Mouse (Mus musculus): ENCODE data around the gene Ccdc8.
"Not testable (repeated sequence)": the region's sequence is repeated elsewhere in the genome, so short reads cannot be mapped to it uniquely, and the experiment has no call there.

Gene Ccdc8

DNA sequence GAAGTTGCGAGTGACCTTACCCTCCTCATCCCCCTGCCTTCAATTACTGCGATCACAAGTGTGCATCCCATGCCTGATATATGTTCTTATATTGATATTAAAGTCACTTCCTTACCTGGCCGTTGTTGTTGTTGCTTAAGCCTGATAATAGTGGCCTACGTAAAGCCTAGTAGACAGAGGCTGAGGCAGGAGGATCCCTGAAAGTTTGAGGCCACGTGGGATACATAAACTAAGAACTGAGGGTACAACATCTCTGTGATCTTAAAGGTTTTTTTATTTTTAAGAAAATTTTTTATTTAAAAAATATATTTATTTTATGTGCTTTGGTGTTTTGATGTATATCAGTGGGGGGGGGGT, at the start of gene Ccdc8:
Ccdc8 (plus strand) TSS at position 258 of the 357 bp plus-strand sequence.
- no peak for DNase-seq (ENCODE audit: low spot score)

DNA sequence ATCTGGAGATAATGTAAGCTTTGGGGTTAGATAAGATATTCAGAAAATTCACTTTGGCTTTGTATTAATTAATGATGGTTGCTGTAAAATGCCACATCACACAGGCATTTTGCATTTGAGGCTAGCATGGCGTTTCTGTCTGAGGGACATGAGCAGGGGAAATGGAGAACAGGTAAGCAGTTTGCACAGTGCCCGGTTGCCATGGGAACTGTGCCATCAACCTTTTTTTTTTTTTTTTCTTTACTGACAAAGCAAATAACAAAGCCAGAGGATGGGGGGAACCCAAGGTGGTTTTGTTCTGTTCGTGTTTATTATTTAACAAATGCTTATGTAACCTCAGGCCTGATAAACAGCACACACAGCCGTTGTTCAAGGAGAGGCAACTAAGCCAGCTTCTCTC, 49.6 kb upstream of the Ccdc8 start:
- no peak for DNase-seq (ENCODE audit: low spot score)

DNA sequence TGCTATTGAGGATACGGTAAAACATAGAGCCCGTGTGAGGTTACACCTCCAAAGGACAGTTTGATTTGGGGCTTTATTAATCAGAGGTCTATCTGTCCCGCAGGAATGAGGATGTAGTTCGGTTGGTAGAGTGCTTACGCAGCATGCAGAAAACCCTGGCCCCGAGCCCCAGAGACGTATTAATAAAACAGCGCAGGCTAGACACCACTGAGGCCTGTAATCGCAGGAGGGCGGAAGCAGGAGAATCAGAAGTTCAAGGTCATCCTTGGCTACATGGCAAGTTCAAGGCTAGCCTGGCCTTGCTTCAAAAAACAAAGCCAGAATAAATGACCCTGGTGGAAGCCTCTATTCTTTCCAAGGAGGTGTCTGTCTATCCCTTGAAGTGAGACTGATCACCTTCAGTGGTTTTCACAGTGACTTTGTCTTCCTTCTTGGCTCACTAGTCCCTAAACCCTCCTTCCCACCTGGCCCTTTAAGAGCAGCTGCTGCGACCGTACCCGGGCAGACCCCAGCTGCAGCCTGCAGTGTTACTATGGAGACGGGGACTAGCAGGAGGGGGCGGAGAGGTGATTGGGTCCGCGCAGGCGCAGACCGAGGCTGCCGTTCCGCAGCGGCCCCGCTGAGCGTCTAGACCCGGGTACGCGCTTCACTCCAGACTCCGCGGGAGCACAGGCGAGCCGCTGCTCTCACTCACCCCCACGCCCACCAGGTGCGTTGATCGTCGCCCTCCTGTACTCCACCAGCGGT, 48.3 kb upstream of the Ccdc8 start, which contains the start of gene Pnmal2:
Pnmal2 (plus strand) TSS at position 622 of the 747 bp plus-strand sequence.
- DNase-seq (ENCODE audit: low spot score): peak; percentile 93

DNA sequence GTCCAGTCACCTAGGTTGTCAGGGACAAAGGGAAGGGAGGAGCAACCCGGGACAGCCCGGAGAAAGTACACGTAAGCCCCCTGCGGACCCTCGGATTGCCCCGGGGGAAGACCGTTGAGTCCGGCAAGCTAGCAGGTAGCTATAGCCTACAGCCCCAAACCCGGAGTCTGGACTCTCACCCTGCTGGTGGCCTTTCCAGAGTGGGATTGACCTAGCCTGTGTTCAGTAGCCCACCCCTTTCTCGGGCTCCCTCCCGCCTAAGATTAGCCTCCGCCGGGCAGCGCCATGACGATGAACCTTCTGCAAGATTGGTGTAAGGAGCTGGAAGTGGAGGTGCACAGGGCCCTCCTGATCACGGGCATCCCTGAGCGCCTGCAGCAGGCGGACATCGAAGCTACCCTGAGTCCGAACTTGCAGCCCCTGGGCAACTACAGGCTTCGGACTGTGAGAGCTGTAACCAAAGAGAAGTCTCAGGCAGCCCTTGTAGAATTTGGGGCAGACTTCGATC, 47.6 kb upstream of the Ccdc8 start:
- DNase-seq (ENCODE audit: low spot score): no peak

DNA sequence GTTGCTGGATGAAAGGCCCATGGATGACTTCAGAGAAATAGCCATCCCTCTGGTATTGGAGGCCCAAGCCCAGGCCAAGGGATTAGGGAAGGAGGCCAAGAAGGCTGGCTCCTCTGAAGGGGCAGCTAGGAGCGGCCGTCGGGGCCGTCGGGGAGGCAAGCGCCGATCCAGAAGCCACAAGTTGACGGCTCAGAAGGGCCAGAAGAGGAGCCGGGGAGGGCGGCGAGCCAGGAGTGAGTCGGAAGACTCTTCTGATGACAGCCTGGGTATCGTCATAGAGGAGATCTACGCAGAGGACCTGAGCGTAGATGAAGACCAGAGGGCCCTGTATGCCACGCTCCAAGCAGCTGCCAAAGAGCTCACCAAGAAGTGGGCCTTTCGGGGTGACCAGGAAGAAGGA, 47.1 kb upstream of the Ccdc8 start:
- DNase-seq (ENCODE audit: low spot score): no peak

DNA sequence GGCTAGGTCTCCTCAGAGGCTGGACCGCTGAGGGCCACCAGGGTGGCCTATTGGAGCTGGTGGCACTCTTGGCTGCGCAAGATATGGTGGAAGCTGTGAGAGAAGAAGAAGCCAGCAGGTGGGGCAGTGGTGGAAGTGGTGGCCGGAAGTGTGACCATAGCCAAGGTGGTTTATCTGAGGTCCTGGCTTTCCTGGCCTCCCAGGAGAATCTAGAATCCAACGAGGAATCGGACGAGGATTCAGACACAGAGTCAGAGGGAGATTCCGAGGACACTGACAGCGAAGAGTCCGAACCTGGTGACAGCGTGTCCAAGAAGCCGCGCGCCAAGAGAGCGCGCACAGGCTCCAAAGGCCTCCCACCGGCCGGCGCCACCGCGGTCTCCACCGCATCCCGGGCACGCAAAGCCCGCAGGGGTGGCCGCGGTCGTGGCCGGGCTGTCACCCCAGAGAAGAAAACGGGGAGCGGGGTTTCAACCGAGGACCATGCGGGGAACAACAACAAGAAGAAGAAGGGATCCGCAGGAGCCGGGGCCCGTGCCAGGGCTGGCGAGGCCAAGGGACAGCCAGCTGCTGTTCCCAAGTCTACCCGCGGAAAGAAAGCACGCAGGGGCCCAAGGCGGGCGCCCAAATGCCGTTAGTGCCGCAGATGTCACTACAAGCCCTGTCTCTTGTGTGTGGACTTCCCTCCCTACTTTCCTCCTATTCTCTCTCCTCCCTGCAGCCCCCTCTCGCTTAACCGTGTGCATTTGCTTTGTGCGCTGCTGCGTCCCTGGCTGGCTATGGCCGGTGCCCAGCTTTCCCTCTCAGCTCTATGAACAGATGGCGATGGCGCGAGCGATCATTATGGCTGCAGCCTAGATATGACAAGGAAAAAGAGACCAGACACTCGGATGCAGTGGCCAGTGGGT, 45.8 kb upstream of the Ccdc8 start:
- no peak for DNase-seq (ENCODE audit: low spot score)

DNA sequence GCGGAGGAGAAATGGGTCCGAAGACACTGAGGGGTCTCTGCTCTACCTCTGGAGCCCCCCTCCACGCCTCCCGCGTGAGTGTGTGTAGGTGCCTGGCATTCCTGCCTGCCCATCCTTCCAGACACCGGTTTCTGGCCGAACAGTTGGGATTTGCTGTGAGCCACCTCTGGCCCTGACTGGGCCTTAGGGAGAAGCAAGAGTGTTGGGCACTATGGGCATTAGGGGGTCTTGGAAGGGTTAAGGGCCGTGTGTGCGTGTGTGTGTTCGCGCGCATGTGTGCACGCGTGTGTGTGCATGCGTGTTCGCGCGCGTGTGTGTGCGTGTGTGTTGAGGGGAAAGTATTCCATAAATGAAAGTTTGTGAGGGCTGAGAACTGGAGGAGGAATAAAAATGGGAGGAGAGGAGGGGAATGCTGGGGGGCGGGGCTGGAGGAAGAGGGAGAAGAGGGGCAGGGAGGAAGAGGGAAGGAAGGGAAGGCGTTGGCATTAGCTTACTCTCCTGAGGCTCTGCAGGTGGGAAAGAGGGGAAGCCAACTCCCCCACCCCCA, 45.1 kb upstream of the Ccdc8 start:
- no peak for DNase-seq (ENCODE audit: low spot score)

DNA sequence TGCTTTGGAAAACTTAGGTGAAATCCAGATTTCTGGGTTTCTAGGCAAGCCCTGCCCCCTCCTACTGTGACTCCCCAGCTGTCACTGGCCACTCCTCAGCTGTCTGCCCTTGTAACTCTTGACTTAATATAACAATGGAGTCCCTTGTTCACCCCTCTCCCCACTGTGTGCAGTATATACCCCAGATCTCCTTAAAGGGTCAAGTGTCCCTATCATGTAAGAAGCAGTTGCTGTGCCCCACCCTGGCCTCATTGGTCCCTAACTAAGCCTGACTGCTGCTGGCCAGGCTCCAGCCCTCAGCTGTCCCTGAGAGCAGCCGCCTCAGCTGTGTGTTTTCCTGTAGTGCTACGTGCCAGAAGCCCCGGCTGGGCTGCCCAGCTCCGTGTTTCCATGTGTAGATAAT, 44.5 kb upstream of the Ccdc8 start:
- DNase-seq (ENCODE audit: low spot score): no peak

DNA sequence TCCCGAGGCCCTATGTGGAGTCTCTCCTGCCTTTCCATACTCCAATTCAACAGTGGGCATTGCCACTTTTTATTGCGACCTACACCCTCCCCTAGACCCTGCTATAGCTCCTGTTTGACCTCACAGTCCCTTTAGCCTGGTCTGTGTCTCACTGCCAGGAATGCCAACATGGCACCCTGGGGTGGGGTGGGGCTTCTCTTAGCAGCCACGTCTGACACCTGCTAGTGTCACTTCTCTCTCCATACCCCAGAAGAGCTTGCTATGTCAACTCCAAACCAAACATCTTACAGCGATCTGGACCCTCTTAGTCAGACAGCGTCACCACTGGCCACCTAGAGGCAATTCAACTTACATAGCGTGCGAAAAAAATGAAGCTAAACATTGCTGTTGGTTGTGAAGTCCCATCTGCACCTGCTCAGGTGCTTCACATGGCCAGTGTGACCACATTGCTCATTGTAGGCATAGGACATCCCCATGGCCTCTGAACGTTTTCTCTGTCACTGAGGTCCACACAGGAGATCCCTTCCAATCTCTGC, 43.5 kb upstream of the Ccdc8 start:
- DNase-seq (ENCODE audit: low spot score): no peak

DNA sequence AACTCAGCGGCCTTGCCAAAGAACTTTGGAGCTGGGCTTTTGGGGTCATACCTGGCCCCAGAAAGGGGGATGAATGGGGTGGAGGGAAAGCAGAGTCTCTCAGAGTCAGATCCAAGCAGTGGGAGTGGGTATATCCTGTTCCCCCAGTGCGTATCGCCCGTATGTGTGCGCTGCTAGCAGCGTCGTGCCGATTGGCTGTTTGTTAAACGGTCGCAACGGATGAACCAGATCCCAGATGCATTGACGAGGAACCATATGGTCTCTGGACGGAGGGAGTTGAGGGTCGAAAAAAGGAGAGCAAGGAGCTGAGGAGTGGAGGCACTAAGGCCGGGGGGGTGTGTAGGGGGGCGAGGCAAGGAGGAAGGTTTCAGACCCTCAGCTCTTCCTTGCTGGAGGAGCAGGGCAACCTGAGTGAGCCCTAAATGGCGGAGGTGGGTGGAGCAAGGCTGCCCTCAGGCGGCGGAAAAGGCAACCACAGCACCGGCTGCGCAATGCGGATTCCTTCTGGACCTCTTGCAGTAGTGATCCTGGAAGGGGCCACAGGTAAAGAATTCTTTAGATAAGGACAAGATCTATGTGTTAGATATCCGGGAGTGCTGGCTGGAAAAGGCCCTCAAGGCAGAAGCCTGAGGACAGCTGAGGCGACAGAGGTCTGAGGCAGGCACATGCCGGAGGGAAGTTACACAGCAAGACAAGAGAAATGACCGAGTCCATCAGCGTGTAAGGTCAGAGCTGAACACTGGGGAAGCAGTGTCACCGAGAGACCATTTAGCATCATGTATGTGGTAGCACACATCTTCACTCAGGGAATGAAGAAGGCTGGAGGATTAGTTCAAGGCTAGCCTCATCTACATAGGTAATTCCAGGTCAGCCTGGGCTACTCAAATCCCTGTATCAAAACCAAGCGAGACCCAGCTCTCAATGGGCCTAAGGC, 42.3 kb upstream of the Ccdc8 start:
- peak; percentile 88 for DNase-seq (ENCODE audit: low spot score)

DNA sequence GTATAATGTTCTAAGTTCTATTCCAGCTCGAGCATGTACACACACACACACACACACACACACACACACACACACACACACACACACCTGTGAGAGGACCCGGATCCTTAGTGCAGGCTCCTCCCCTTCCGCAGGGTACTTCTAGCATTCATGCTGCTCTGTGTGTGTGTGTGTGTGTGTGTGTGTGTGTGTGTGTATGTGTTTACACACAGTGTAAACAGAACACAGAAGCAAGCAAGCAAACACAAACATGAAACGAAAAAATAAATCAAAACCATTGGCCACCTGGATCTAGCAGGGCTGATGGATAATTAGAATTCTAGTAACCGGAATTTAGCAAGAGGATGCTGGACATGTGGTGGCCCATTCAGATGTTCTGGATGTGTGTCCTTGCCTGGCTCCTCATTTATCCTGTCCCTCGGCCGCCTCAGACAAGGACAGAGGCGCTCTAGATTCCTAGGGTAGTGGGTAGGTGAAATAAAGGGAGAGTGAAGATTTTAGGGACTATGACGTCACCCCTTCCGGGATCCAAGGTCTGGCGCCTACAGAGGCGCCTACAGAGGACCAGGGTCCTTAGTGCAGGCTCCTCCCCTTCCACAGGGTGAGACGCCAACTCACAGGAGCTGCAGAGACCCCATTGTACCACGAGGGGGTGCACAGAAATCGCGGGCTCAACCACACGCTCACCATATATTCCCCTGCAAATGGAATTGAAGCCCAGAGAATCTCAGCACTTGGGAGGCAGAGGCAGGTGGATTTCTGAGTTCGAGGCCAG, 41.5 kb upstream of the Ccdc8 start:
- peak; percentile 92 for DNase-seq (ENCODE audit: low spot score)

DNA sequence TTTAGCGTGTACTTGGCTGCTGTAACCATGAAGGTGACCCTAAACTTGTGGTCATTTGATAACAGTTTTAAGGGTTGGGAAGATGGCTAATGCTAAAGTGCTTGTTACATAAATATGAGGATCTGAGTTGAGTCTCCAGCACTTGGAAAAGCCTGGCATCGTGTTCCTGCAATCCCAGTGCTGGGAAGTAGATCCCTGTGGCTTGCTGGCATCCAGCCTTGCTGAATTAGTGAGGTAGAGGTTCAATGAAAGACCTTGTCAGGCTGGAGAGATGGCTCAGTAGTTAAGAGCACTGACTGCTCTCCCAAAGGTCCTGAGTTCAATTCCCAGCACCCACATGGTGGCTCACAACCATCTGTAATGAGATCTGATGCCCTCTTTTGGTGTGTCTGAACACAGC, 38.7 kb upstream of the Ccdc8 start:
- DNase-seq (ENCODE audit: low spot score): not testable (repeated sequence)

DNA sequence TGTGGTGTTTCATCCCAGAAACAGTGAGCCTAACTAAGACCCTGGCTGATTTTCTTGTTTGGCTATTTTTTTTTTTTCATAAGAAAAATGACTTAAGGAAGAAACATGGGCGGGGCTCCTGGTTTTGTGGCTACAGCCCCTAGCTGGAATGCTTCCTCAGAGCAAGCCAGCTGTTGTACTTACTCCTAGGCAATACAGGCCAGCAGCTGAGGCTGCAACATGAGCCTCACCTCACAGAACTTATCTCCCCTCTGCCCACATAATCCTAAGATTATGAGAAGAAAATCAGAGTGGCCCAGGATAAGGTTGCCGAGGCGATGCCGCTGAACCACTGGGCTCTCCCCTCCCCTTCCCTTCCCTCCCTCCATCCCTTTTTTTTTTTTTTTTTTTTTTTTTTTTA, 36.8 kb upstream of the Ccdc8 start:
- DNase-seq (ENCODE audit: low spot score): no peak

DNA sequence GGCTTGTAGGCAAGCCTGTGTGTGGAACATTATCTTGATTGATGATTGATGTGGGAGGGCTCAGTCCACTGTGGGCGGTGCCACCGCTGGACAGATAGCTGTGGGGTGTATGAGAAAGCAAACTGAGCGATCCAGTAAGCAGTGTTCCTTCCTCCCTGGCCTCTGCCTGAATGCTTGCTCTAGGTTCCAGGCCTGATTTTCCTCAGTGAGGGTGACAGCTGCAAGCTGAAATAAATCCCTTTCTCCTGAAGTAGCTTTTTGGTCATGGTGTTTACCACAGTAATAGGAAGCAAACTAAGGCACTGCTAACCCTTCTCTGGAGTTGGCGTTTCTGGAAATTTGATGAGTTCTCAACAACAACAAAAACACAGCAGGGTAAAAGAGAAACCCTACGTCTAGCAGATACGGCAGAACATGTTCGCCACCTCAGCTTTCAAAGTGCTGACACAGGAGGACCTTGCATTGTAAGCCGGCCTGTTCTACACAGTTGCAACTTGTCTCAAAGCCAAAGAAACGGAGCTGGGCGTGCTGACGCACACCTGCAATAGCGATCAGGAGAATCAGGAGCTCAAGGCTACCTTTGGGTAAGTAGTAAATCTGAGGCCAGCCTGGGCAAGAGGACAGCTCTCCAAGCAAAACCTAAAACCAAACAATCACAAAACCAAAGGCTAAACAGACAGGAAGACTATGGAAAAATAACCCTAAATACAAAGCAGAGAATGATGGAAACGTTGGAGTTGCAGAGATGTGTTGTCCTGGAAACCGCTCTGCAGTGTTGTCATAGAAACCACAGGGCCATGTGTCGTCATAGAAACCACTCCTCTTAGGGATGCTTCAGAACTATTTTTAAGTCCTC, 35.9 kb upstream of the Ccdc8 start:
- DNase-seq (ENCODE audit: low spot score): peak; percentile 62

DNA sequence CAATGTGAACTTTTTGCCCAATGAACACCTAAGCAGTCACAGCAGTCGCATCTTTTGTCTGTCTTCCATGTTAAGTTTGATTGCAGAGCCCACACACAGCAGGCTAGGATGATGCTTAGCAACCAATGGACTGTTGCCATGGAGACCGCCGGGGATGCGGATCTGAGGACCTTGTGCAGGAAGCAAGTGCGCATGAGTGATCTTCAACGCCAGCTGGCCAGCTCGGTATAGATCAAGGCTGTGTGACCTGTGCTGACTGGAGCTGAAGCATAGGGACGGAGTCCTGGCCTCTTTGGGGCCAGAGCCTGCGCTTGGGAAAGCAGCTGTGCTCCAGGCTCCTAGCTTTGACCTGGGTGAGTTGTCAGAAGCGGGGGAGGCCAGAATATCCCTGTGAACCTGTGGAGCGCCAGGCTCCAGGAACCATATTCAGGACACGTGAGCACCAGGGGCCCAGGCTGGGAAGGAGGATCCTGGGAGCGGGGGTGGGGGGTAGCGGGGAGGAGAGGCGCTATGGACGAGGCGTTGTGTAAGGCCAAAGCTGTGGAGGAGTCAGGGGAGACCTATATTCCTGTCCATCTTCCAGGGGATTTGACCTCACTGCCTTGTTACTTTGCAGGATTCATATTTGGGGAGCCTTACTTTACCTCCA, 32.8 kb upstream of the Ccdc8 start, which contains the start of gene Pnmal1:
Pnmal1 (plus strand) TSS at position 141 of the 649 bp plus-strand sequence.
- peak; percentile 95 for DNase-seq (ENCODE audit: low spot score)

DNA sequence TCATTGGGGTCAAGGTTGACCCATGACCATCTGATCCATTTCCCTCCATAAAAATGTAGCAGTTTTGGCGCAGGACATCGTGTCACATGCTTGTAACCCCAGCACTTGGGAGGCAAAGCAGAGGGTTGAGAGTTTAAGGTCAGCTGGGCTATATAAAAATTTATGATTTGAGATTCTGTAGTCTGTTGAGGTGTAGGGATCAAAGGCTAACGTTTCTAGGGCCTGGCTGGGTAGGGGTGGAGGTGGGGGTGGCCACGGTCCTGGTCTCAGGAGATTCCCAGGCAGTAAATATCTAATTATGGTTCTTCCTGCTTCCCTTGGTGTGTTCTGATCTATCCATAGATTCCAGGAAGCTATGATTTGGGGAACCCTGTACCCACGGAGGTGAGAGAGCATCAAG, 30.8 kb upstream of the Ccdc8 start:
- no peak for DNase-seq (ENCODE audit: low spot score)

DNA sequence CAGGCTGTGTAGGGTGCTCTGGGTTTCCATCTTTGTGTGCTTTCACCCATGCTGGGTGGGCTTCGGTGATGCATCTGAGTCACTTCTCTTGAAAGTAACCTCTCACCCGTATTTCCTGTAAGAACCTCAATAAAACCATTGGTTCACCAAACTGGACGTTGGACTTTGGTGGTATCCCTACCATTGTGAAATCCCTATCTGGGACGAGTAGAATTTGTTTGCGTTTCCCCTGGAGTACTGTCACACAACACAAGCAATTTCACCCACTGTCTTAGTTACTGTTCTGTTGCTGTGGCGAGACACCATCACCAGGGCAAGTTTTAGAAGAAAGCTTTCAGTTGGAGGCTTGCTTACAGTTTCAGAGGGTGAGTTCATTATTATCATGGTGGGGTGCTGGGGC, 24.1 kb upstream of the Ccdc8 start:
- no peak for DNase-seq (ENCODE audit: low spot score)

DNA sequence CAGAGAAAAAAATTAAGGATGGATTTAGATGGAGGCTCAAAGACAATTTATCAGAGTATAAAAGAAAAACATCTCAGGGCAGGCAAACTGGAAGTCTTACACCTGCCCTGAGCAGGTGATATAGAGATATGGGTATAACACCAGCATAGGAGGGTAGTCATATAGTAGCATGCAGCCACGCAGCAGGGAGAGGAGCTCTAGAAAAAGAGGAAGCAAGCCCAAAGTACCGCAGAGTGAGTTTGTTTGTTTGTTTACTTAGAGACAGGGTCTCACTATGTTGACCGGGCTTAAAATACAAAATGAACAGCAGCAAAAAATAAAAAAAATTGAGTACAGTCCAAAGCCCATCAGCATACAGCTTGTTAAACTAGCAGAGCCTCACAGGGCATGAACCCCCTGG, 21.3 kb upstream of the Ccdc8 start:
- no peak for DNase-seq (ENCODE audit: low spot score)

DNA sequence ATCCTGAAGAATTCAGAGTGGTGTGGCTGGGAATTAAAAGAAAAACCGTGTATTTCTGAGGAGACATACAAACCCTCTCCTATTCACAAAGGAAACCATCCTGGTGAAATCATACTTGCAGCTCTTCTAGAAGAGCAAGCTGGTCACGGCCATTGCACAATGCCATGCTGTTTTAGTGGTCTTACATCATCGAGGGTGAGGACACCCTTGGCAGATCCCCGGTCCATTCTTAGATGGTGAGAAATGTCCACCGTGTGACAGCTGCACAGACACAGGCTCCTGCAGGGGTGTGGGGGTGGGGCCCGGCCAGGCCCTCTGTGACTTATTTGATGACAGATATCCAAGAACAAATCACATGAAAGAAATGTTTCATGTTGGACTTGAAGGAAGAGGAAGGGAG, 18.5 kb upstream of the Ccdc8 start:
- no peak for DNase-seq (ENCODE audit: low spot score)
